Mouse (Mus musculus) hematopoietic stem cell, adult 5-6 weeks (primary cell): ENCODE results near the gene Olfr1408. TPM values are rescaled to one million over a fixed set of nuclear protein-coding genes. Genes with fewer than 3 reads are reported as not detected.

Experiments
- ATAC-seq, 2 experiments: fragments of 125-278 bp in 1 of 2; replicated peaks in 1 of 2; 2 replicates each; pipeline ENCODE4 v1.8.0; 2016 to 2017; ENCODE audit warnings: inconsistent platforms in 2 of 2, mild to moderate bottlenecking in 2 of 2, moderate number of reproducible peaks in 2 of 2, low read depth in 1 of 2, moderate TSS enrichment in 1 of 2; ENCODE audit not compliant: low FRiP score in 2 of 2, poor library complexity in 2 of 2, severe bottlenecking in 2 of 2, insufficient read depth in 1 of 2, low TSS enrichment in 1 of 2
- total RNA-seq: library from RNA; stranded (forward); fragments of 172-1452, 232-1000 nt; gene quantifications from 2 replicates; pipeline ENCODE4 v1.2.3, GENCODE M21; 2017

Gene Olfr1408
- not detected in 2 replicates for total RNA-seq

DNA sequence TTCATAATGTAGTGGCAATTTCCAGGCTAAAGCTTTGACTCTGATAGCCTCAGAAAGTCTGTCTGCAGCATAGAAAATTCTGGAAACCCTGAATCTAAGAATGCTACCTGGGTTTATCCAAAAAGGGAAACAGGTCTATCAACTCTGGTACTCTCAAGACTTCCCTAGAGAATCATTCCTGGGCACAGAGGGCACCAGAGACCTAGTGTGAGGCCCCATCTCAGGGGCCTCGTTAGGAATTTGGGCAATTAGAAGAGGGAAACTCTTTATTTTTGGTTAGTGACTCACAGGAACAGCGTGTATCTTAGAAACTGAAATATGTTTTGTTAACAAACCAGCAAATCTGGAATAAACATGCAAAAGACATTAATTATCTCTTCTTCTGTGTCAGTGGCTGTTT, at the start of gene Olfr1408:
TSS of gene Olfr1408 (minus strand) at position 101 of the 400 bp plus-strand sequence.
- ATAC-seq = no peak

GRCm38 (mm10) chr1:173174154-173174842, 37.1 kb upstream of the Olfr1408 start:
- ATAC-seq = no peak

Other genes with a start within 250 kb of the Olfr1408 start
- not detected in 2 replicates for gene Apcs, start 242.3 kb downstream of the Olfr1408 start, total RNA-seq
- gene Olfr16, start 187.0 kb downstream of the Olfr1408 start, total RNA-seq = not detected in 2 replicates
- not detected in 2 replicates for gene Olfr1406, start 53.3 kb upstream of the Olfr1408 start, total RNA-seq
- not detected in 2 replicates for gene Olfr218, start 60.4 kb upstream of the Olfr1408 start, total RNA-seq
- not detected in 2 replicates for gene Olfr1404, start 75.0 kb upstream of the Olfr1408 start, total RNA-seq
- 3.2 and 11.5 TPM in 2 replicates for gene Fcer1a, start 89.8 kb upstream of the Olfr1408 start, total RNA-seq
- not detected in 2 replicates for gene Olfr418, start 128.6 kb upstream of the Olfr1408 start, total RNA-seq
- gene Mptx2, start 140.4 kb upstream of the Olfr1408 start, total RNA-seq = not detected in 2 replicates
- not detected in 2 replicates for gene Ackr1, start 196.4 kb upstream of the Olfr1408 start, total RNA-seq
- 76.8 and 118 TPM in 2 replicates for gene Aim2, start 213.5 kb upstream of the Olfr1408 start, total RNA-seq
- gene Cadm3, start 230.3 kb upstream of the Olfr1408 start, total RNA-seq = 1.8 TPM in 1 of 2 replicates, not detected in the other